Mouse (Mus musculus) heart, postnatal 10 days (tissue): ENCODE measurements around the gene Ska3. TPM values are rescaled to one million over a fixed set of nuclear protein-coding genes. Genes with fewer than 3 reads are reported as not detected.

Source experiments
- DNase-seq, 2 experiments: peaks; one replicate each; pipeline ENCODE4 v3.0.0; 2021
- intact Hi-C: fragments of 180-260 bp; cut with DNase I; formaldehyde crosslinking; loops from one replicate; pipeline ENCODE4 v1.15.1; 2025
- microRNA-seq, 2 experiments: library from miRNA; unstranded; fragments of <30 nt; microRNA quantifications; one replicate each; pipeline ENCODE4 v1.2.0; 2022
- total RNA-seq, 2 experiments: library from RNA; stranded (reverse); gene quantifications; 2 replicates each; pipeline ENCODE4 v1.2.3; 2021

Gene Ska3
- total RNA-seq, 2 experiments from 2014 or later: 2.6 to 2.9 TPM

- intact Hi-C loops: loop anchor here (1.0 to 5.0 kb wide), 2 partner anchors 52 to 116 kb away; partner anchors contain the start of gene Gm49361
- DNase-seq: peak; percentile 98
Measured at GRCm38 (mm10) chr14:57797991-57798931, 27.7 kb downstream of the Ska3 start, which contains the start of gene Sap18. Gene Sap18, plus strand, starts transcription at chr14:57798180.

DNA sequence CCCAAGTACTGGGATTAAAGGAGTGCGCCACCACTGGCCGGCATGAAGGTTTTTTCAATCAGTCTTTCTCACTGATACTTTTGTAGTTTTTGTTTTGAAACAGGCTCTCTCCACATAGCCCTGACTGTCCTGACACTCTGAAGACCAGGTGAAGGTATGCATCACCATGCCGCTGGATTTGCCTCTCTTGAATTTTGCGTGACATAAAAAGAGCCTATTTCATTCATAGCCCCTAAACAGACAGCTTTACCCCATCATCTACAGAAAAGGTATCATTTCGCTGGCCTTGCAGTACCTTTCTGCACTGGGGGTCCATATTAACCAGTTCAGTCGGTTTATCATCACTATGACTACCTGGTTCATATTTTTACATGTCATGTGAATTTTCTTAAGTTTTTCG lies 28.4 kb downstream of the Ska3 start:
- no peak for DNase-seq
- intact Hi-C loops: loop anchor here (5.0 kb wide), 1 partner anchor 115 kb away; no protein-coding TSS in a partner anchor

DNA sequence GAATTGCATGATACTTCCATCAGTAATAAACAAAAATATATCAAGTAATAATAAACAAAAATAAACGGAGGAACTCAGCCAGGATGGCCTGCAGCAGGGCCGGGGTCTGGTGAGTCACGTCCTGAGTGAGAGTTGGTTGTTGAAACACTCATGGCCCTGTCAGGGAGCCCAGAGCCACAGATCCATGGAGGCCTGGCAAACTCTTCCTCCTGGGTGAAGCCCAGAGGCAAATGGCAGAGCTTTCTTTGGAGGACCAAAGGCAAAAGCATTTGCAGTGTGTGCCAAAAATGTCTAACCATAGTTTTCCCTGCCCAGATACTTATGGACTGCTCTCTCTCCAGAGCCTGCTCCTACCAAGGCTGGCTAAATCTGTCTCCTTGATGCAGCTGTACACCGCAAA lies 34.8 kb downstream of the Ska3 start:
- intact Hi-C loops: no loop called here
- DNase-seq: no peak

GRCm38 (mm10) chr14:57789759-57790158 lies 36.2 kb downstream of the Ska3 start:
- no peak for DNase-seq
- intact Hi-C loops: no loop called here

DNA sequence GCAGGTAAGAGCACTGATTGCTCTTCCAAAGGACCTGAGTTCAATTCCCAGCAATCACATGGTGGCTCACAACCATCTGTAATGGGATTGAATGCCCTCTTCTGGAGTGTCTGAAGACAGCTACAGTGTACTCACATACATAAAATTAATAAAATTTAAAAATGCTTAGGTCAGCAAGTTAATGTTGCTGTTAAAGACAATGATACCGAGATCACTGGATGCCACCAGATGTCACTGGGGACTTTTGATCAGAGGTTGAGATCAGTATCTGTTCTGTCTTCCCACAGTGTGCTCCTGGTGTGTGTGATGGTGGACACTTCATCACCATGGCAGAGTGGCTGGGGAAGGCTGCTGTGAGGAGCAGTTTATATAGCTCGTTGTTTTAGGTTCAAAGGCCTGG lies 36.7 kb downstream of the Ska3 start:
- intact Hi-C loops: no loop called here

GRCm38 (mm10) chr14:57787406-57787805 lies 38.6 kb downstream of the Ska3 start:
- intact Hi-C loops: no loop called here
- no peak for DNase-seq

More for the DNA sequence above, 36.7 kb downstream of the Ska3 start:
- no peak for DNase-seq

DNA sequence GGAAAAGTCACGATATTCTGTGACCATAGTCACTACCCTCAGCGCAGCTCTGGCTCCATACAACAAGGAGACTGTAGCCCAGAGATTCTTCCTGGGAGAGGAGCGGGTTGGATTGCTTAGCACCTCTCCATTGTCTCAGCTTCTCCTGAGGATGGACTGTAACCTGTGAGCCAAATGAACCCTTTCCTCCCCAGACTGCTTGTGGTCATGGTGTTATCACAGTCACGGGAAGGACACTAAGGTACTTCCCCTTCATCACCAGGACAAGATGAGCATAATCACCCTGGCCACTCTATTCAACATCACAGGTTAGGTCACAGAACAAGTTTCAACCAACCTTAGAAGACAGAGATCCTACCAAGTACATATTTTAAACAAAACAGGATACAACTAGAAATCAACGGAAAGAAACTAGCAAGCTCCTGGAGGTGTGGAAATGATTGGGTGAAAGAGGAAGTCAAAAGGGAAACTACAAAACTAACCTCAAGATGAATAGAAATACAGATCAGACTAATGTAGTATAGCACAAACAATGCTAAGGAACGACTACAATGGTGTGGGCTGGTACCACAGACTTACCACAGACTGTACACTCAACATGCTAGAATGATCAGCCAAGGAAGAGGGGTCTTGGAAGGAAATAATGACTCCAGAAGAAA lies 53.7 kb downstream of the Ska3 start:
- no peak for DNase-seq
- intact Hi-C loops: no loop called here

GRCm38 (mm10) chr14:57769102-57769501 lies 56.9 kb downstream of the Ska3 start:
- intact Hi-C loops: no loop called here
- no peak for DNase-seq

GRCm38 (mm10) chr14:57760447-57761412 lies 65.3 kb downstream of the Ska3 start:
- DNase-seq: no peak
- intact Hi-C loops: no loop called here

GRCm38 (mm10) chr14:57758237-57758636 lies 67.7 kb downstream of the Ska3 start, which contains the start of gene Lats2:
Gene Lats2, minus strand, starts transcription at chr14:57758388.
- peak in 1 of 2 experiments; percentile 25 for DNase-seq
- intact Hi-C loops: no loop called here

Small RNA genes lying within 50 kb of the gene (microRNA-seq; reads per million reads assigned to microRNA genes)
- 0 to 0.35 reads per million in 2 experiments for gene Mir3077

Other genes with a start within 250 kb of the Ska3 start
- 10 to 100 TPM; 16.6 to 19.1 TPM for gene Xpo4, start 160.8 kb downstream of the Ska3 start, total RNA-seq
- gene Gm49361, start 80.1 kb downstream of the Ska3 start, total RNA-seq: 1 to 10 TPM; 1.5 to 1.6 TPM
- gene Lats2, start 67.8 kb downstream of the Ska3 start, total RNA-seq: 10 to 100 TPM; 46.6 to 46.7 TPM
- 10 to 100 TPM; 66.5 to 83.0 TPM for gene Sap18, start 28.0 kb downstream of the Ska3 start, total RNA-seq
- gene Mrpl57, start within 50 bp of the Ska3 start, total RNA-seq: 10 to 100 TPM; 71.2 to 79.6 TPM
- gene Zdhhc20, start 64.1 kb upstream of the Ska3 start, total RNA-seq: 10 to 100 TPM; 22.2 to 24.8 TPM
- gene Micu2, start 173.1 kb upstream of the Ska3 start, total RNA-seq: 10 to 100 TPM; 73.3 to 78.7 TPM
- 10 to 100 TPM in 1 of 2 experiments, 1 to 10 TPM in 1; 5.2 to 11.0 TPM for gene Fgf9, start 244.4 kb upstream of the Ska3 start, total RNA-seq